Mouse (Mus musculus) heart, embryonic 11.5 days (tissue): ENCODE measurements around the gene Tekt1. TPM values are rescaled to one million over a fixed set of nuclear protein-coding genes. Genes with fewer than 3 reads are reported as not detected.
A peak's percentile ranks its signal among the peaks of the same experiment; 100 is the strongest.

Experiments used
- ATAC-seq: fragments of 200-750 bp; cut with Nextera tagmentation; replicated peaks from 2 replicates; pipeline ENCODE4 v1.8.0; 2017; ENCODE audit warnings: moderate library complexity; ENCODE audit not compliant: insufficient number of reproducible peaks, low FRiP score, low TSS enrichment
- H3K27ac ChIP-seq: fragments of 300-500 bp; sonication (generic); 2 replicates; pipeline ENCODE4 v1.5.1; 2014; ENCODE audit warnings: mild to moderate bottlenecking, low read depth, low read length
- H3K27me3 ChIP-seq: fragments of 300-500 bp; sonication (generic); 2 replicates; pipeline ENCODE4 v1.6.1; 2014; ENCODE audit warnings: mild to moderate bottlenecking, low read length, mixed read lengths; ENCODE audit not compliant: control insufficient read depth, insufficient read depth
- H3K36me3 ChIP-seq: fragments of 300-500 bp; sonication (generic); 2 replicates; pipeline ENCODE4 v1.6.1; 2014; ENCODE audit warnings: mild to moderate bottlenecking, low read length, moderate library complexity, mixed read lengths; ENCODE audit not compliant: control insufficient read depth, insufficient read depth
- H3K4me1 ChIP-seq: fragments of 300-500 bp; sonication (generic); 2 replicates; pipeline ENCODE4 v1.6.1; 2014; ENCODE audit warnings: low read length; ENCODE audit not compliant: control insufficient read depth, insufficient read depth
- H3K4me2 ChIP-seq: fragments of 300-500 bp; sonication (generic); 2 replicates; pipeline ENCODE4 v1.6.1; 2014; ENCODE audit warnings: mild to moderate bottlenecking, moderate library complexity
- H3K4me3 ChIP-seq: fragments of 300-500 bp; sonication (generic); 2 replicates; pipeline ENCODE4 v1.5.1; 2014; ENCODE audit warnings: low read depth, low read length
- H3K9ac ChIP-seq: fragments of 300-500 bp; sonication (generic); 2 replicates; pipeline ENCODE4 v1.6.1; 2014; ENCODE audit warnings: mild to moderate bottlenecking, low read depth, low read length, moderate library complexity
- H3K9me3 ChIP-seq: fragments of 300-500 bp; sonication (generic); replicated peaks from 2 replicates; pipeline ENCODE4 v1.6.1; 2016; ENCODE audit warnings: low read length; ENCODE audit not compliant: control insufficient read depth
- WGBS: fragments of 180-500 bp; shearing (Covaris S2); extraction: QIAGEN DNeasy Blood & Tissue Kit; methylation state at CpG from one replicate; pipeline ENCODE4 v1.1.7; 2014; ENCODE audit not compliant: insufficient replicate concordance; 5-methylcytosine and 5-hydroxymethylcytosine counted together
- polyA plus RNA-seq: library from polyadenylated mRNA; unstranded; fragments of >200 nt; fragmentation: Nextera tagmentation; extraction: Ambion mirVana; gene quantifications from 2 replicates; pipeline ENCODE4 v1.2.1, GENCODE M21; 2014

The Tekt1 gene
- polyA plus RNA-seq, 1 experiment from 2014 or later = 0.99 TPM

DNA sequence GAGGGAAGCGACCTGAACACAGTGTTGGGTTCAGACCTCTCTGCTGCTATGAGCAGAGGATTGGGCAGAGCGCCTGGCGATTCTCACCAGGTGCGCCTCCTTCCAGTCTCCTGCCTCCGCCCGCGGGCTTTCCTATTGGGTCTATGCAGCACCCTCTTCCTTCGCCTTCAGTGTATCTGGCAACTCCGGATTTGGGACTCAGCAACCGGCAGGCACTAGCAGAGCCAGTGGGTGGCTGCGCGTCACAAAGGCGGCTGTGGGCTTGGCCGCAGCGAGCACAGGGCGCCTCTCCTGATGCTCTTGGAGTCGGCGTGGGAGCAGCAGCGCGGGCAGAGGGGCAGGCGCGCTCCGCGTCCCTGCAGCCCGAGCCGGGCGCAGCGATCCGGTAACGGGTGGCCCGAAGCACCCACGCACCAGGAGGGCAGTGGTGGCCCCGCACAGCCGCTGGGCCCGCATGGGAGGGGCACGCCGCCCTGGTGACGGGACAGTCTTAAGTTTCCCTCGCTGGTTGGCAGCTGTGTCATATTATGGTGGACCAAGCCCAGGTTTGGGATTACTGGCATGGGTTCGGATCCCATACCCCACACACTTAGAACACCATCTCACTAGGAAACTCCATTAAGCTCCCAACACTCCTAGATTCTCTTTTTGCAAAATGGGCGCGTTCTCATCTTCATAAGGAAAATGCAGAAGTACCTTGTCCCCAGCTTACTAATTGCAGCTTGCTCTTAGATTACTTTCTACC lies 47.9 kb downstream of the Tekt1 start, which contains the start of gene Fbxo39:
Gene Fbxo39 (plus strand): TSS at position 294 of the 745 bp plus-strand sequence.
- H3K4me3 ChIP-seq = peak within 1 kb of the TSS; percentile 35
- peak within 1 kb of the TSS; percentile 67 for H3K4me2 ChIP-seq
- H3K9me3 ChIP-seq = no peaks in the 10 kb centered on the region
- peaks cover 3% of the 10 kb centered on the region; the same call in 1 of the 2 replicates for H3K4me1 ChIP-seq
- peaks cover 30% of the 10 kb centered on the region for H3K27me3 ChIP-seq
- H3K27ac ChIP-seq = no peak within 1 kb of the TSS
- WGBS = 7% methylated on average over 42 of the region's 42 CpGs
- ATAC-seq = no peak
- no peaks in the 10 kb centered on the region for H3K36me3 ChIP-seq
- 0 out of 2 replicates have a peak within 1 kb of the TSS, but pooled peaks have one; percentile 34 for H3K9ac ChIP-seq

GRCm38 (mm10) chr11:72311355-72312001 lies 50.8 kb downstream of the Tekt1 start:
- no peaks in the 10 kb centered on the region for H3K9me3 ChIP-seq
- WGBS = 82% methylated on average over 10 of the region's 10 CpGs
- no peak overlapping the region for H3K4me2 ChIP-seq
- ATAC-seq = no peak
- H3K27me3 ChIP-seq = peaks cover 30% of the 10 kb centered on the region
- H3K4me1 ChIP-seq = peaks cover 8% of the 10 kb centered on the region
- no peaks in the 10 kb centered on the region for H3K36me3 ChIP-seq
- H3K27ac ChIP-seq = no peak overlapping the region
- no peak overlapping the region for H3K4me3 ChIP-seq
- H3K9ac ChIP-seq = no peak overlapping the region

DNA sequence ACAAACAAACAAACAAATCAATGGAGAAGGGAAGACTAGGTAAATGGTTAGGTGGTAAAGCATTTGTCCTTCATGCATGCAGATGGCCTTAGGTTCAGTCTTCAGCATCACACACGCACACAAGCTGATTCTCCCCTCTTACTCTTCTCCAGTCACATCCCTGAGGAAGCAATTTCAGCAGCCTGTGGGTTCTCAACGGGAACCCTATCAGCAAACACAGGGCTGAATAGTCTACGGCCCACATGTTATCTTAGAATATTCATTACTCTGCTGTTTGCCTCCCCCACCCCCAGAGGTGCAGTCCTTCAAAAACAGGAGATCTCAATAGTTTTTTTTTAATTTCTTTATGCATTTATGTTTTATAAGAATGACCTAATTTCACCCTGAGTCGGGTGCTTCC lies 51.8 kb downstream of the Tekt1 start:
- Histone ChIP-seq H3K4me1 (peaks cover 8% of the 10 kb centered on the region), H3K27ac (no peak overlapping the region), H3K9ac (no peak overlapping the region), H3K4me2 (no peak overlapping the region), H3K36me3 (no peaks in the 10 kb centered on the region), H3K9me3 (no peaks in the 10 kb centered on the region), H3K4me3 (no peak overlapping the region), H3K27me3 (peaks cover 25% of the 10 kb centered on the region)
- 63% methylated on average over 4 of the region's 4 CpGs for WGBS
- ATAC-seq = no peak

GRCm38 (mm10) chr11:72308982-72309381 lies 53.3 kb downstream of the Tekt1 start:
- H3K36me3 ChIP-seq = no peaks in the 10 kb centered on the region
- H3K9ac ChIP-seq = no peak overlapping the region
- WGBS = 4% methylated on average over 2 of the region's 2 CpGs
- no peak overlapping the region for H3K4me3 ChIP-seq
- peak; percentile 69 for ATAC-seq
- no peaks in the 10 kb centered on the region for H3K9me3 ChIP-seq
- H3K4me2 ChIP-seq = no peak overlapping the region
- no peak overlapping the region for H3K27ac ChIP-seq
- H3K4me1 ChIP-seq = peaks cover 5% of the 10 kb centered on the region
- peaks cover 10% of the 10 kb centered on the region for H3K27me3 ChIP-seq

DNA sequence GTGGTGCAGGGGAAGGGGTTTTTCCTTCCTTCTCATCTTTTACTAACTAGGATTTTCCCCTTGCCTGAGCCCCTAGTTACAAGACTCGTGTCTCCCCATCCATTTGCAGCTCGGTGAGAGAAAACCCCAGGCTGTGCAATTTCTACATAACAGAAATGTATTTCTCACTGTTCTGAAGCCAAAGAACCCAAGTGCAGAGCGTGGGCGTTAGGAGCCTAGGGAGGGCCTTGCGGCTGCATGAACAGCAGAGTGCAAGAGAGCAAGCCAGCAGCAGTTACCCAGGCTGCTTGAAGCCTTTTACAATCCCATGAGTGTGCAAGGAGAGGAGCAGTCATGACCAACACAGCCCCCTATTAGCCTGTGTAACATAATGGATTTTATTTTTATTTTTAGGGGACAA lies 54.8 kb downstream of the Tekt1 start:
- H3K9ac ChIP-seq = no peak overlapping the region
- H3K4me2 ChIP-seq = no peak overlapping the region
- H3K27me3 ChIP-seq = no peaks in the 10 kb centered on the region
- WGBS = 84% methylated on average over 5 of the region's 5 CpGs
- no peaks in the 10 kb centered on the region for H3K36me3 ChIP-seq
- H3K4me1 ChIP-seq = peaks cover 5% of the 10 kb centered on the region
- no peak overlapping the region for H3K4me3 ChIP-seq
- ATAC-seq = no peak
- H3K27ac ChIP-seq = no peak overlapping the region
- no peaks in the 10 kb centered on the region for H3K9me3 ChIP-seq

- H3K4me2 ChIP-seq = peak overlapping the region; percentile 46
- no peaks in the 10 kb centered on the region for H3K36me3 ChIP-seq
- H3K9me3 ChIP-seq = no peaks in the 10 kb centered on the region
- ATAC-seq = no peak
- no peak overlapping the region for H3K27ac ChIP-seq
- H3K27me3 ChIP-seq = no peaks in the 10 kb centered on the region
- WGBS = 80% methylated on average over 7 of the region's 7 CpGs
- no peak overlapping the region for H3K4me3 ChIP-seq
- 0 out of 2 replicates have a peak, but pooled peaks cover 4% of the 10 kb centered on the region for H3K4me1 ChIP-seq
- H3K9ac ChIP-seq = no peak overlapping the region
These were observed 60.0 kb downstream of the Tekt1 start for GRCm38 (mm10) chr11:72302230-72302629.

- no peak for ATAC-seq
- Histone ChIP-seq H3K27me3 (no peaks in the 10 kb centered on the region), H3K9me3 (no peaks in the 10 kb centered on the region), H3K9ac (no peak within 1 kb of the TSS), H3K4me1 (0 out of 2 replicates have a peak, but pooled peaks cover 4% of the 10 kb centered on the region), H3K4me3 (no peak within 1 kb of the TSS), H3K36me3 (no peaks in the 10 kb centered on the region), H3K4me2 (peak within 1 kb of the TSS; percentile 46), H3K27ac (0 out of 2 replicates have a peak within 1 kb of the TSS, but pooled peaks have one; percentile 3)
- WGBS = 15% methylated on average over 6 of the region's 6 CpGs
These were observed 60.9 kb downstream of the Tekt1 start, which contains the start of gene Xaf1 for GRCm38 (mm10) chr11:72301334-72301733. TSS of gene Xaf1 (plus strand) at chr11:72301629.
